14 mouse cellular contexts compared by ENCODE assay signal in genomic region chr10:115593221-115593620, GRCm38 (mm10). TPM values are rescaled to one million over a fixed set of nuclear protein-coding genes. Genes with fewer than 3 reads are reported as not detected.
DNase-seq lines count a peak whose midpoint lies in the region; ATAC-seq lines count a peak whose summit lies in the region.
"Had no signal": no experiment of that assay in that cellular context is flagged by ENCODE, and none has a peak within 500 bp of the region (broad histone marks: within the 10 kb centered on the region; RNA-seq: fewer than 3 reads in every experiment).

No protein-coding gene starts in this region.

- peaks cover 8% of the 10 kb centered on the region for H3K27me3 ChIP-seq in limb, embryonic 11.5 days (ENCODE audit: control insufficient read depth, insufficient read depth, low read length)
- H3K27me3 ChIP-seq in limb, embryonic 10.5 days (ENCODE audit: low read depth, poor library complexity, severe bottlenecking): peaks cover 23% of the 10 kb centered on the region
- H3K27me3 ChIP-seq in neural tube, embryonic 13.5 days: peaks cover 22% of the 10 kb centered on the region

- DNase-seq in limb, embryonic 11.5 days (ENCODE audit: low spot score): peak; percentile 59
- no peak for DNase-seq in limb, embryonic 10.5 days (ENCODE audit: low spot score)
- DNase-seq in NIH3T3 (ENCODE audit: low read depth): peak; percentile 88
- DNase-seq in forelimb bud, embryonic 11.5 days (ENCODE audit: low read depth, low spot score): peak; percentile 59
- no peak for DNase-seq in cerebellum, postnatal 25 days
- DNase-seq in cerebellum, adult 11-12 months: no peak
- DNase-seq: embryo, embryonic 11 days; forebrain, postnatal 0 days; kidney, adult 11 months; layer of hippocampus, postnatal 36 days; thymus, postnatal 36 days had no signal

- H3K36me3 ChIP-seq in limb, embryonic 11.5 days (ENCODE audit: control insufficient read depth, insufficient read depth, low read length): no peaks in the 10 kb centered on the region
- H3K36me3 ChIP-seq in limb, embryonic 10.5 days: no peaks in the 10 kb centered on the region
- no peaks in the 10 kb centered on the region for H3K36me3 ChIP-seq in neural tube, embryonic 13.5 days
- H3K36me3 ChIP-seq: heart, embryonic 10.5 days had no signal

- H3K9ac ChIP-seq in limb, embryonic 11.5 days (ENCODE audit: low read length): no peak overlapping the region
- H3K9ac ChIP-seq in neural tube, embryonic 13.5 days: 0 out of 2 replicates have a peak overlapping the region, but pooled peaks have one; percentile 19
- H3K9ac ChIP-seq: forebrain, postnatal 0 days had no signal

- 0 out of 2 replicates have a peak, but pooled peaks have one; percentile 31 for ATAC-seq in limb, embryonic 11.5 days (ENCODE audit: insufficient number of reproducible peaks, low FRiP score, low TSS enrichment, low read depth)
- no peak for ATAC-seq in neural tube, embryonic 13.5 days (ENCODE audit: low read depth)
- ATAC-seq: forebrain, postnatal 0 days had no signal

- H3K4me1 ChIP-seq in limb, embryonic 11.5 days (ENCODE audit: control insufficient read depth, insufficient read depth, low read length): peaks cover 4% of the 10 kb centered on the region; the same call in 1 of the 2 replicates
- H3K4me1 ChIP-seq in limb, embryonic 10.5 days: peaks cover 6% of the 10 kb centered on the region; the same call in 1 of the 2 replicates
- H3K4me1 ChIP-seq in neural tube, embryonic 13.5 days (replicated peaks): peaks cover 5% of the 10 kb centered on the region

- H3K4me3 ChIP-seq in limb, embryonic 11.5 days (ENCODE audit: low read depth, low read length): no peak overlapping the region
- H3K4me3 ChIP-seq in limb, embryonic 10.5 days: no peak overlapping the region
- no peak overlapping the region for H3K4me3 ChIP-seq in neural tube, embryonic 13.5 days
- H3K4me3 ChIP-seq: heart, embryonic 10.5 days had no signal

- no peaks in the 10 kb centered on the region for H3K9me3 ChIP-seq in limb, embryonic 11.5 days (ENCODE audit: control insufficient read depth, low read length)
- no peaks in the 10 kb centered on the region for H3K9me3 ChIP-seq in limb, embryonic 10.5 days (replicated peaks)
- H3K9me3 ChIP-seq in neural tube, embryonic 13.5 days: no peaks in the 10 kb centered on the region
- H3K9me3 ChIP-seq: heart, embryonic 10.5 days had no signal

- no peak overlapping the region for H3K27ac ChIP-seq in limb, embryonic 11.5 days (replicated peaks; ENCODE audit: low read depth, low read length)
- H3K27ac ChIP-seq in limb, embryonic 10.5 days: no peak overlapping the region
- H3K27ac ChIP-seq in neural tube, embryonic 13.5 days (replicated peaks): no peak overlapping the region
- H3K27ac ChIP-seq: heart, embryonic 10.5 days had no signal

- H3K4me2 ChIP-seq in limb, embryonic 11.5 days (ENCODE audit: low read depth, severe bottlenecking): no peak overlapping the region
- peak overlapping the region; percentile 27 for H3K4me2 ChIP-seq in neural tube, embryonic 13.5 days

- WGBS in limb, embryonic 11.5 days: 33% methylated on average over 11 of the region's 11 CpGs
- WGBS in limb, embryonic 10.5 days: 68% methylated on average over 11 of the region's 11 CpGs
- 33% methylated on average over 11 of the region's 11 CpGs for WGBS in neural tube, embryonic 13.5 days

RNA-seq across cellular contexts. Expression of gene Lgr5, which starts 5.6 kb away (rescaled TPM):
- polyA plus RNA-seq in limb, embryonic 11.5 days (2014; fragmentation: Nextera tagmentation; extraction: Ambion mirVana): 4.3 and 5.5 TPM in 2 replicates
- polyA plus RNA-seq in limb, embryonic 10.5 days (2016; fragmentation: Nextera tagmentation; extraction: Ambion mirVana): 1.4 and 2.3 TPM in 2 replicates
- 3.4 and 4.1 TPM in 2 replicates for polyA plus RNA-seq in neural tube, embryonic 13.5 days (2015; fragmentation: Nextera tagmentation; extraction: Ambion mirVana)

RNA-seq across cellular contexts. Expression of gene A930009A15Rik, which starts 23.4 kb away (rescaled TPM):
- not detected in 2 replicates for polyA plus RNA-seq in limb, embryonic 11.5 days (2014; fragmentation: Nextera tagmentation; extraction: Ambion mirVana)
- polyA plus RNA-seq in limb, embryonic 10.5 days (2016; fragmentation: Nextera tagmentation; extraction: Ambion mirVana): not detected in 2 replicates
- polyA plus RNA-seq in neural tube, embryonic 13.5 days (2015; fragmentation: Nextera tagmentation; extraction: Ambion mirVana): 0.61 and 0.66 TPM in 2 replicates
- polyA plus RNA-seq: heart, embryonic 10.5 days; liver, embryonic 16.5 days had no signal

Comparison
In these comparisons a context has a peak if more than half of its experiments do, and no peak if none do; other contexts are left out.
1. DNase-seq: peak in limb, embryonic 11.5 days (single experiment), NIH3T3 (single experiment) and forelimb bud, embryonic 11.5 days (single experiment); none in limb, embryonic 10.5 days (single experiment), cerebellum, postnatal 25 days (0 of 2) and cerebellum, adult 11-12 months (single experiment).